Mouse (Mus musculus) midbrain, embryonic 11.5 days (tissue): ENCODE results near the gene Fam78a. TPM values are rescaled to one million over a fixed set of nuclear protein-coding genes. Genes with fewer than 3 reads are reported as not detected.
A peak's percentile ranks its signal among the peaks of the same experiment; 100 is the strongest.

ENCODE experiments used
- ATAC-seq: fragments of 200-750 bp; cut with Nextera tagmentation; 2 replicates; pipeline ENCODE4 v1.8.0; 2017; ENCODE audit warnings: moderate TSS enrichment, moderate library complexity; ENCODE audit not compliant: low FRiP score
- DNase-seq: peaks from one replicate; pipeline ENCODE4 v3.0.0; 2015; ENCODE audit warnings: low spot score; ENCODE audit errors: missing footprints
- H3K27ac ChIP-seq: fragments of 300-500 bp; sonication (generic); 2 replicates; pipeline ENCODE4 v1.5.1; 2014; ENCODE audit warnings: low read depth, low read length
- H3K27me3 ChIP-seq: fragments of 300-500 bp; sonication (generic); 2 replicates; pipeline ENCODE4 v1.6.1; 2014; ENCODE audit warnings: mild to moderate bottlenecking, low read length, moderate library complexity, mixed read lengths; ENCODE audit not compliant: control insufficient read depth, insufficient read depth
- H3K36me3 ChIP-seq: fragments of 300-500 bp; sonication (generic); 2 replicates; pipeline ENCODE4 v1.6.1; 2014; ENCODE audit warnings: mild to moderate bottlenecking, low read length, moderate library complexity, mixed read lengths; ENCODE audit not compliant: control insufficient read depth, insufficient read depth
- H3K4me1 ChIP-seq: fragments of 300-500 bp; sonication (generic); 2 replicates; pipeline ENCODE4 v1.6.1; 2014; ENCODE audit warnings: low read length; ENCODE audit not compliant: control insufficient read depth, insufficient read depth
- H3K4me2 ChIP-seq: fragments of 300-500 bp; sonication (generic); 2 replicates; pipeline ENCODE4 v1.6.1; 2014; ENCODE audit warnings: mild to moderate bottlenecking, moderate library complexity
- H3K4me3 ChIP-seq: fragments of 300-500 bp; sonication (generic); 2 replicates; pipeline ENCODE4 v1.5.1; 2014; ENCODE audit warnings: low read depth, low read length
- H3K9ac ChIP-seq: fragments of 300-500 bp; sonication (generic); 2 replicates; pipeline ENCODE4 v1.6.1; 2014; ENCODE audit warnings: low read length
- H3K9me3 ChIP-seq: fragments of 300-500 bp; sonication (generic); 2 replicates; pipeline ENCODE4 v1.6.1; 2016; ENCODE audit warnings: low read length; ENCODE audit not compliant: control insufficient read depth
- WGBS: fragments of 180-500 bp; shearing (Covaris S2); extraction: QIAGEN DNeasy Blood & Tissue Kit; methylation state at CpG from one replicate; pipeline ENCODE4 v1.1.7; 2014; 5-methylcytosine and 5-hydroxymethylcytosine counted together
- polyA plus RNA-seq: library from polyadenylated mRNA; unstranded; fragments of >200 nt; fragmentation: Nextera tagmentation; extraction: Ambion mirVana; gene quantifications from 2 replicates; pipeline ENCODE4 v1.2.1, GENCODE M21; 2014

The Fam78a gene
- polyA plus RNA-seq, 1 experiment from 2014 or later = 0.60 TPM

GRCm38 (mm10) chr2:32127653-32128535 is 43.2 kb upstream of the Fam78a start:
- DNase-seq = peak; percentile 74
- H3K27ac ChIP-seq = no peak overlapping the region
- no peaks in the 10 kb centered on the region for H3K4me1 ChIP-seq
- no peaks in the 10 kb centered on the region for H3K36me3 ChIP-seq
- no peaks in the 10 kb centered on the region for H3K27me3 ChIP-seq
- no peak overlapping the region for H3K4me2 ChIP-seq
- ATAC-seq = no peak
- WGBS = 31% methylated on average over 16 of the region's 16 CpGs
- H3K9me3 ChIP-seq = no peaks in the 10 kb centered on the region
- no peak overlapping the region for H3K4me3 ChIP-seq
- H3K9ac ChIP-seq = no peak overlapping the region

- Histone ChIP-seq H3K4me2 (no peak overlapping the region), H3K4me1 (no peaks in the 10 kb centered on the region), H3K36me3 (no peaks in the 10 kb centered on the region), H3K4me3 (no peak overlapping the region), H3K27ac (no peak overlapping the region), H3K27me3 (no peaks in the 10 kb centered on the region), H3K9ac (no peak overlapping the region), H3K9me3 (no peaks in the 10 kb centered on the region)
- WGBS = 72% methylated on average over 2 of the region's 2 CpGs
- no peak for ATAC-seq
- DNase-seq = no peak
These were observed 37.1 kb upstream of the Fam78a start for GRCm38 (mm10) chr2:32121785-32122184.

- Histone ChIP-seq H3K27me3 (no peaks in the 10 kb centered on the region), H3K36me3 (no peaks in the 10 kb centered on the region), H3K9me3 (no peaks in the 10 kb centered on the region), H3K4me2 (no peak overlapping the region), H3K27ac (no peak overlapping the region), H3K4me1 (no peaks in the 10 kb centered on the region), H3K9ac (no peak overlapping the region), H3K4me3 (no peak overlapping the region)
- DNase-seq (no peak), ATAC-seq (no peak)
- 70% methylated on average over 5 of the region's 5 CpGs for WGBS
These were observed 36.5 kb upstream of the Fam78a start for GRCm38 (mm10) chr2:32121150-32121549.

GRCm38 (mm10) chr2:32119802-32120750 is 35.4 kb upstream of the Fam78a start:
- H3K4me2 ChIP-seq = no peak overlapping the region
- no peaks in the 10 kb centered on the region for H3K9me3 ChIP-seq
- no peak overlapping the region for H3K4me3 ChIP-seq
- no peak overlapping the region for H3K27ac ChIP-seq
- no peaks in the 10 kb centered on the region for H3K4me1 ChIP-seq
- no peak overlapping the region for H3K9ac ChIP-seq
- no peaks in the 10 kb centered on the region for H3K27me3 ChIP-seq
- WGBS = 92% methylated on average over 20 of the region's 20 CpGs
- ATAC-seq = no peak
- DNase-seq = peak; percentile 56
- no peaks in the 10 kb centered on the region for H3K36me3 ChIP-seq

GRCm38 (mm10) chr2:32115851-32116268 is 31.2 kb upstream of the Fam78a start:
- no peak for ATAC-seq
- Histone ChIP-seq H3K4me2 (no peak overlapping the region), H3K4me3 (no peak overlapping the region), H3K27me3 (no peaks in the 10 kb centered on the region), H3K9ac (no peak overlapping the region), H3K27ac (no peak overlapping the region), H3K4me1 (no peaks in the 10 kb centered on the region), H3K9me3 (no peaks in the 10 kb centered on the region), H3K36me3 (no peaks in the 10 kb centered on the region)
- no peak for DNase-seq
- 87% methylated on average over 4 of the region's 4 CpGs for WGBS

GRCm38 (mm10) chr2:32112548-32112947 is 27.9 kb upstream of the Fam78a start:
- DNase-seq = no peak
- Histone ChIP-seq H3K27me3 (no peaks in the 10 kb centered on the region), H3K4me1 (no peaks in the 10 kb centered on the region), H3K4me3 (no peak overlapping the region), H3K36me3 (no peaks in the 10 kb centered on the region), H3K4me2 (no peak overlapping the region), H3K27ac (no peak overlapping the region), H3K9ac (no peak overlapping the region), H3K9me3 (no peaks in the 10 kb centered on the region)
- WGBS = 68% methylated on average over 2 of the region's 2 CpGs
- no peak for ATAC-seq

- no peak for ATAC-seq
- no peaks in the 10 kb centered on the region for H3K36me3 ChIP-seq
- H3K27me3 ChIP-seq = no peaks in the 10 kb centered on the region
- H3K4me3 ChIP-seq = no peak overlapping the region
- H3K9ac ChIP-seq = no peak overlapping the region
- 91% methylated on average over 1 of the region's 1 CpGs for WGBS
- H3K27ac ChIP-seq = no peak overlapping the region
- H3K9me3 ChIP-seq = no peaks in the 10 kb centered on the region
- DNase-seq = no peak
- no peaks in the 10 kb centered on the region for H3K4me1 ChIP-seq
- no peak overlapping the region for H3K4me2 ChIP-seq
These were observed 26.6 kb upstream of the Fam78a start for GRCm38 (mm10) chr2:32111268-32111667.

- Histone ChIP-seq H3K36me3 (no peaks in the 10 kb centered on the region), H3K9ac (no peak overlapping the region), H3K27ac (no peak overlapping the region), H3K4me1 (no peaks in the 10 kb centered on the region; the same call in 1 of the 2 replicates), H3K9me3 (no peaks in the 10 kb centered on the region), H3K4me2 (no peak overlapping the region), H3K4me3 (no peak overlapping the region), H3K27me3 (no peaks in the 10 kb centered on the region)
- ATAC-seq (no peak), DNase-seq (no peak)
- WGBS = 78% methylated on average over 7 of the region's 7 CpGs
These were observed 21.3 kb upstream of the Fam78a start for GRCm38 (mm10) chr2:32105930-32106329.
